In genomic region chr6:47256918-47257506, GRCm38 (mm10) we compare ENCODE assay signal across 30 mouse cellular contexts.
A peak's percentile ranks its signal among the peaks of the same experiment; 100 is the strongest.
DNase-seq lines count a peak whose midpoint lies in the region; ATAC-seq lines count a peak whose summit lies in the region.
"Had no signal": no experiment of that assay in that cellular context is flagged by ENCODE, and none has a peak within 500 bp of the region (broad histone marks: within the 10 kb centered on the region; RNA-seq: fewer than 3 reads in every experiment).

No protein-coding gene starts in this region.

- no peaks in the 10 kb centered on the region for H3K4me1 ChIP-seq in intestine, embryonic 14.5 days (replicated peaks; ENCODE audit: control insufficient read depth, insufficient read depth, low read length)
- no peaks in the 10 kb centered on the region for H3K4me1 ChIP-seq in intestine, embryonic 16.5 days (ENCODE audit: control insufficient read depth, insufficient read depth, low read length)
- H3K4me1 ChIP-seq in midbrain, embryonic 13.5 days (replicated peaks): peaks cover 26% of the 10 kb centered on the region
- peaks cover 13% of the 10 kb centered on the region for H3K4me1 ChIP-seq in midbrain, embryonic 16.5 days (ENCODE audit: control insufficient read depth, insufficient read depth, low read length)

- 0 out of 2 replicates have a peak, but pooled peaks have one; percentile 36 for ATAC-seq in intestine, embryonic 14.5 days (replicated peaks; ENCODE audit: low FRiP score, low TSS enrichment, low read depth)
- no peak for ATAC-seq in intestine, embryonic 16.5 days
- no peak for ATAC-seq in midbrain, embryonic 13.5 days
- ATAC-seq in midbrain, embryonic 16.5 days: no peak
- ATAC-seq: CD4-positive, CD25-positive, alpha-beta regulatory T cell, adult 4 months; forebrain, embryonic 16.5 days; liver, embryonic 12.5 days; lung, postnatal 0 days; midbrain, embryonic 15.5 days had no signal

- 38% methylated on average over 3 of the region's 3 CpGs for WGBS in intestine, embryonic 14.5 days
- 33% methylated on average over 3 of the region's 3 CpGs for WGBS in intestine, embryonic 16.5 days
- WGBS in midbrain, embryonic 13.5 days: 69% methylated on average over 3 of the region's 3 CpGs
- 62% methylated on average over 3 of the region's 3 CpGs for WGBS in midbrain, embryonic 16.5 days

- H3K4me3 ChIP-seq in intestine, embryonic 14.5 days (ENCODE audit: low read depth, low read length): no peak overlapping the region
- H3K4me3 ChIP-seq in intestine, embryonic 16.5 days (ENCODE audit: low read length): no peak overlapping the region
- no peak overlapping the region for H3K4me3 ChIP-seq in midbrain, embryonic 13.5 days (replicated peaks)
- H3K4me3 ChIP-seq in midbrain, embryonic 16.5 days (ENCODE audit: low read depth, low read length): no peak overlapping the region
- H3K4me3 ChIP-seq: hindbrain, embryonic 10.5 days; hindbrain, embryonic 15.5 days; left cerebral cortex, adult 2 months; liver, embryonic 12.5 days; midbrain, embryonic 15.5 days; myocyte; neural tube, embryonic 12.5 days had no signal

- no peak for DNase-seq in intestine, embryonic 14.5 days (ENCODE audit: low spot score)
- DNase-seq in hindlimb bud, embryonic 11.5 days (ENCODE audit: extremely low spot score, low read depth, low spot score): peak; percentile 73
- DNase-seq in gastrocnemius, postnatal 10 days: no peak
- no peak for DNase-seq in kidney, postnatal 25 days
- DNase-seq: adrenal gland, postnatal 14 days; cerebellum, adult 11 months; cerebellum, adult 9-10 months; cerebellum, postnatal 36 days; heart, postnatal 14 days; kidney, adult 11 months; kidney, postnatal 14 days; lung, adult 18-20 months; right cerebral cortex, adult 18-20 months; spleen, adult 18-20 months; thymus, adult 18-20 months; thymus, postnatal 25 days had no signal

- H3K36me3 ChIP-seq in intestine, embryonic 14.5 days (ENCODE audit: control insufficient read depth, insufficient read depth, low read length): no peaks in the 10 kb centered on the region
- no peaks in the 10 kb centered on the region for H3K36me3 ChIP-seq in intestine, embryonic 16.5 days (ENCODE audit: control insufficient read depth, insufficient read depth, low read length)
- H3K36me3 ChIP-seq in midbrain, embryonic 13.5 days: 0 out of 2 replicates have a peak, but pooled peaks cover 7% of the 10 kb centered on the region
- no peaks in the 10 kb centered on the region for H3K36me3 ChIP-seq in midbrain, embryonic 16.5 days (ENCODE audit: control insufficient read depth, insufficient read depth, low read length)
- H3K36me3 ChIP-seq: hindbrain, embryonic 10.5 days; hindbrain, embryonic 15.5 days; liver, embryonic 12.5 days; midbrain, embryonic 15.5 days; neural tube, embryonic 12.5 days had no signal

- no peak overlapping the region for H3K27ac ChIP-seq in intestine, embryonic 14.5 days (ENCODE audit: low read depth)
- no peak overlapping the region for H3K27ac ChIP-seq in intestine, embryonic 16.5 days (ENCODE audit: low read length)
- H3K27ac ChIP-seq in midbrain, embryonic 13.5 days: 0 out of 2 replicates have a peak overlapping the region, but pooled peaks have one; percentile 27
- no peak overlapping the region for H3K27ac ChIP-seq in midbrain, embryonic 16.5 days (ENCODE audit: low read length)
- H3K27ac ChIP-seq: hindbrain, embryonic 10.5 days; hindbrain, embryonic 15.5 days; left cerebral cortex, adult 2 months; liver, embryonic 12.5 days; macrophage; midbrain, embryonic 15.5 days; neural tube, embryonic 12.5 days had no signal

- no peak overlapping the region for H3K4me2 ChIP-seq in intestine, embryonic 14.5 days (ENCODE audit: low read length)
- H3K4me2 ChIP-seq in intestine, embryonic 16.5 days (ENCODE audit: low read depth, low read length): no peak overlapping the region
- no peak overlapping the region for H3K4me2 ChIP-seq in midbrain, embryonic 13.5 days (replicated peaks)
- H3K4me2 ChIP-seq in midbrain, embryonic 16.5 days (ENCODE audit: low read length): no peak overlapping the region
- H3K4me2 ChIP-seq: hindbrain, embryonic 15.5 days; liver, embryonic 12.5 days; midbrain, embryonic 15.5 days; neural tube, embryonic 12.5 days had no signal

- no peaks in the 10 kb centered on the region for H3K27me3 ChIP-seq in intestine, embryonic 14.5 days (replicated peaks; ENCODE audit: control insufficient read depth, insufficient read depth, low read length)
- no peaks in the 10 kb centered on the region for H3K27me3 ChIP-seq in intestine, embryonic 16.5 days (replicated peaks; ENCODE audit: control insufficient read depth, insufficient read depth, low read length)
- no peaks in the 10 kb centered on the region for H3K27me3 ChIP-seq in midbrain, embryonic 13.5 days
- no peaks in the 10 kb centered on the region for H3K27me3 ChIP-seq in midbrain, embryonic 16.5 days (ENCODE audit: control insufficient read depth, insufficient read depth, low read depth, low read length)
- H3K27me3 ChIP-seq: hindbrain, embryonic 15.5 days; liver, embryonic 12.5 days; midbrain, embryonic 15.5 days; neural tube, embryonic 12.5 days had no signal

- no peak overlapping the region for H3K9ac ChIP-seq in intestine, embryonic 14.5 days (ENCODE audit: low read length)
- no peak overlapping the region for H3K9ac ChIP-seq in intestine, embryonic 16.5 days (ENCODE audit: low read depth, low read length)
- H3K9ac ChIP-seq in midbrain, embryonic 13.5 days (replicated peaks): no peak overlapping the region
- no peak overlapping the region for H3K9ac ChIP-seq in midbrain, embryonic 16.5 days (ENCODE audit: low read depth, low read length)
- H3K9ac ChIP-seq: hindbrain, embryonic 15.5 days; liver, embryonic 12.5 days; midbrain, embryonic 15.5 days; neural tube, embryonic 12.5 days had no signal

- H3K9me3 ChIP-seq in intestine, embryonic 14.5 days (ENCODE audit: control insufficient read depth, low read length): no peaks in the 10 kb centered on the region
- H3K9me3 ChIP-seq in intestine, embryonic 16.5 days (ENCODE audit: control insufficient read depth, low read length): no peaks in the 10 kb centered on the region
- no peaks in the 10 kb centered on the region for H3K9me3 ChIP-seq in midbrain, embryonic 13.5 days
- H3K9me3 ChIP-seq in midbrain, embryonic 16.5 days (replicated peaks; ENCODE audit: control insufficient read depth, low read length, poor library complexity, severe bottlenecking): no peaks in the 10 kb centered on the region
- H3K9me3 ChIP-seq: hindbrain, embryonic 10.5 days; hindbrain, embryonic 15.5 days; liver, embryonic 12.5 days; midbrain, embryonic 15.5 days; neural tube, embryonic 12.5 days had no signal
